Mouse (Mus musculus) cortical plate, adult 2 months (tissue): Measurements from ENCODE around the gene Espn.

ENCODE experiments used
- CTCF ChIP-seq: fragments of 200-500 bp; IDR thresholded peaks from 2 replicates; pipeline ENCODE4 v1.5.1; 2011; ENCODE audit warnings: mild to moderate bottlenecking, control low read depth, low read length; ENCODE audit not compliant: insufficient read depth; ENCODE audit errors: extremely low read depth
- POLR2A ChIP-seq: fragments of 200-500 bp; IDR thresholded peaks from 2 replicates; pipeline ENCODE4 v1.6.1; 2011; ENCODE audit warnings: mild to moderate bottlenecking, low read length, control low read depth; ENCODE audit not compliant: insufficient read depth; ENCODE audit errors: extremely low read depth

DNA sequence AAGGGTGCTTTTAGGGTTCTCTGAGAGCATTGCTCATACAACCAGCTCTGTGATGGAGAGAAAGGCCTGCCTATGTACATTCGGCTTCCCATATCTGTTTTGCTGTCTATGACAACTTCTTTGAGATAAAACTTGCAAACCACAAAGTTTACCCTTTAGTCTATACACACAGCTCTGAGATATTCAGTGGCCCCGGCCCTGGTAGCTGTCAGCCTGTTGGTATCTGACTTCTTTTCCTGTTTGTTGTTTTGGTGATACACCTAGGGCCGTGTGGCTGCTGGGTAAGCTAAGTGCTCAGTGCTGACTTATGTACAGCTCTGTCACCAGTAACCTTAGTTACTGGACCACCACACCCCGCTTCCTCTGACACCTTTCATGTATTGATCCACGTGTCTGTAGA, 45.4 kb upstream of the Espn start:
- TF ChIP-seq POLR2A (no peak), CTCF (no peak)
